Mouse (Mus musculus) megakaryocyte, embryonic 14.5 days (primary cell): ENCODE results near the gene Tgfb2.

Experiments
- FLI1 ChIP-seq: IDR thresholded peaks from 2 replicates; pipeline ENCODE4 v1.6.1; 2012; ENCODE audit warnings: low read length, inconsistent platforms, mixed read lengths
- GATA1 ChIP-seq: IDR thresholded peaks from 3 replicates; pipeline ENCODE4 v1.6.1; 2012; ENCODE audit warnings: mixed read lengths, low read length, inconsistent platforms, borderline replicate concordance

- TF ChIP-seq GATA1 (no peak), FLI1 (no peak)
Observed at GRCm38 (mm10) chr1:186658783-186659182, 47.0 kb downstream of the Tgfb2 start.
